Mouse (Mus musculus): Measurements from ENCODE around the gene Ccdc134. TPM values are rescaled to one million over a fixed set of nuclear protein-coding genes. Genes with fewer than 3 reads are reported as not detected.

Ccdc134 gene
- polyA plus RNA-seq, 1 experiment from 2014 or later = 11.7 TPM

- no peak overlapping the region for H3K4me2 ChIP-seq (ENCODE audit: low read depth, low read length)
- peak overlapping the region; percentile 49 for H3K27ac ChIP-seq (ENCODE audit: low read length)
- no peaks in the 10 kb centered on the region for H3K9me3 ChIP-seq (replicated peaks; ENCODE audit: control insufficient read depth, low read length)
- H3K9ac ChIP-seq (ENCODE audit: low read length) = 0 out of 2 replicates have a peak overlapping the region, but pooled peaks have one; percentile 28
- WGBS = 55% methylated on average over 7 of the region's 7 CpGs
- no peak for ATAC-seq (replicated peaks; ENCODE audit: extremely low read depth, insufficient read depth, low FRiP score)
- no peak overlapping the region for H3K4me3 ChIP-seq (ENCODE audit: low read length)
- H3K27me3 ChIP-seq (ENCODE audit: control insufficient read depth, insufficient read depth, low read length) = no peaks in the 10 kb centered on the region
- H3K4me1 ChIP-seq (ENCODE audit: control insufficient read depth, insufficient read depth, low read length) = peaks cover 62% of the 10 kb centered on the region
- H3K36me3 ChIP-seq (ENCODE audit: control insufficient read depth, insufficient read depth) = no peaks in the 10 kb centered on the region
Observed at GRCm38 (mm10) chr15:82164496-82164895, 36.8 kb downstream of the Ccdc134 start.

- H3K9ac ChIP-seq (ENCODE audit: low read length) = no peak overlapping the region; the same call in 1 of the 2 replicates
- no peaks in the 10 kb centered on the region for H3K36me3 ChIP-seq (ENCODE audit: control insufficient read depth, insufficient read depth)
- no peaks in the 10 kb centered on the region for H3K9me3 ChIP-seq (replicated peaks; ENCODE audit: control insufficient read depth, low read length)
- no peak overlapping the region; the same call in 1 of the 2 replicates for H3K4me2 ChIP-seq (ENCODE audit: low read depth, low read length)
- H3K27ac ChIP-seq (ENCODE audit: low read length) = peak overlapping the region; percentile 15
- no peak for ATAC-seq (replicated peaks; ENCODE audit: extremely low read depth, insufficient read depth, low FRiP score)
- 49% methylated on average over 8 of the region's 8 CpGs for WGBS
- H3K27me3 ChIP-seq (ENCODE audit: control insufficient read depth, insufficient read depth, low read length) = no peaks in the 10 kb centered on the region
- H3K4me3 ChIP-seq (ENCODE audit: low read length) = no peak overlapping the region
- H3K4me1 ChIP-seq (ENCODE audit: control insufficient read depth, insufficient read depth, low read length) = peaks cover 64% of the 10 kb centered on the region
Observed at GRCm38 (mm10) chr15:82165332-82166239, 37.9 kb downstream of the Ccdc134 start.

GRCm38 (mm10) chr15:82166240-82167100, 38.7 kb downstream of the Ccdc134 start:
- Histone ChIP-seq H3K9me3 (replicated peaks; ENCODE audit: control insufficient read depth, low read length) (no peaks in the 10 kb centered on the region), H3K9ac (ENCODE audit: low read length) (peak overlapping the region; percentile 37; the same call in 1 of the 2 replicates), H3K36me3 (ENCODE audit: control insufficient read depth, insufficient read depth) (0 out of 2 replicates have a peak, but pooled peaks cover 6% of the 10 kb centered on the region), H3K4me2 (ENCODE audit: low read depth, low read length) (peak overlapping the region; percentile 10; the same call in 1 of the 2 replicates), H3K27me3 (ENCODE audit: control insufficient read depth, insufficient read depth, low read length) (no peaks in the 10 kb centered on the region), H3K27ac (ENCODE audit: low read length) (peak overlapping the region; percentile 18), H3K4me3 (ENCODE audit: low read length) (no peak overlapping the region), H3K4me1 (ENCODE audit: control insufficient read depth, insufficient read depth, low read length) (peaks cover 61% of the 10 kb centered on the region)
- WGBS = 59% methylated on average over 22 of the region's 22 CpGs
- no peak for ATAC-seq (replicated peaks; ENCODE audit: extremely low read depth, insufficient read depth, low FRiP score)

- 59% methylated on average over 23 of the region's 23 CpGs for WGBS
- no peak overlapping the region for H3K4me3 ChIP-seq (ENCODE audit: low read length)
- H3K4me1 ChIP-seq (ENCODE audit: control insufficient read depth, insufficient read depth, low read length) = peaks cover 58% of the 10 kb centered on the region
- no peak for ATAC-seq (replicated peaks; ENCODE audit: extremely low read depth, insufficient read depth, low FRiP score)
- no peak overlapping the region for H3K9ac ChIP-seq (ENCODE audit: low read length)
- H3K9me3 ChIP-seq (replicated peaks; ENCODE audit: control insufficient read depth, low read length) = no peaks in the 10 kb centered on the region
- peak overlapping the region; percentile 18 for H3K27ac ChIP-seq (ENCODE audit: low read length)
- no peak overlapping the region for H3K4me2 ChIP-seq (ENCODE audit: low read depth, low read length)
- 0 out of 2 replicates have a peak, but pooled peaks cover 10% of the 10 kb centered on the region for H3K36me3 ChIP-seq (ENCODE audit: control insufficient read depth, insufficient read depth)
- H3K27me3 ChIP-seq (ENCODE audit: control insufficient read depth, insufficient read depth, low read length) = no peaks in the 10 kb centered on the region
Observed at GRCm38 (mm10) chr15:82167201-82168168, 39.8 kb downstream of the Ccdc134 start.

- Histone ChIP-seq H3K9me3 (replicated peaks; ENCODE audit: control insufficient read depth, low read length) (no peaks in the 10 kb centered on the region), H3K4me3 (ENCODE audit: low read length) (no peak overlapping the region), H3K9ac (ENCODE audit: low read length) (no peak overlapping the region), H3K27me3 (ENCODE audit: control insufficient read depth, insufficient read depth, low read length) (no peaks in the 10 kb centered on the region), H3K36me3 (ENCODE audit: control insufficient read depth, insufficient read depth) (peaks cover 23% of the 10 kb centered on the region), H3K4me2 (ENCODE audit: low read depth, low read length) (peak overlapping the region; percentile 9; the same call in 1 of the 2 replicates), H3K4me1 (ENCODE audit: control insufficient read depth, insufficient read depth, low read length) (peaks cover 47% of the 10 kb centered on the region), H3K27ac (ENCODE audit: low read length) (peak overlapping the region; percentile 74)
- ATAC-seq (replicated peaks; ENCODE audit: extremely low read depth, insufficient read depth, low FRiP score) = no peak
- 61% methylated on average over 5 of the region's 5 CpGs for WGBS
Observed at GRCm38 (mm10) chr15:82169671-82170070, 41.9 kb downstream of the Ccdc134 start.

- Histone ChIP-seq H3K27ac (ENCODE audit: low read length) (peak overlapping the region; percentile 55), H3K27me3 (ENCODE audit: control insufficient read depth, insufficient read depth, low read length) (no peaks in the 10 kb centered on the region), H3K4me2 (ENCODE audit: low read depth, low read length) (no peak overlapping the region), H3K4me3 (ENCODE audit: low read length) (no peak overlapping the region), H3K4me1 (ENCODE audit: control insufficient read depth, insufficient read depth, low read length) (peaks cover 42% of the 10 kb centered on the region), H3K9me3 (replicated peaks; ENCODE audit: control insufficient read depth, low read length) (no peaks in the 10 kb centered on the region), H3K36me3 (ENCODE audit: control insufficient read depth, insufficient read depth) (peaks cover 32% of the 10 kb centered on the region), H3K9ac (ENCODE audit: low read length) (no peak overlapping the region)
- WGBS = 75% methylated on average over 36 of the region's 36 CpGs
- ATAC-seq (replicated peaks; ENCODE audit: extremely low read depth, insufficient read depth, low FRiP score) = peak; percentile 56; the same call in 1 of the 2 replicates
Observed at GRCm38 (mm10) chr15:82170437-82171377, 43.0 kb downstream of the Ccdc134 start.

GRCm38 (mm10) chr15:82172648-82173047, 44.9 kb downstream of the Ccdc134 start:
- ATAC-seq (replicated peaks; ENCODE audit: extremely low read depth, insufficient read depth, low FRiP score) = no peak
- Histone ChIP-seq H3K4me1 (ENCODE audit: control insufficient read depth, insufficient read depth, low read length) (peaks cover 27% of the 10 kb centered on the region), H3K9ac (ENCODE audit: low read length) (no peak overlapping the region), H3K9me3 (replicated peaks; ENCODE audit: control insufficient read depth, low read length) (no peaks in the 10 kb centered on the region), H3K27ac (ENCODE audit: low read length) (no peak overlapping the region), H3K4me3 (ENCODE audit: low read length) (no peak overlapping the region), H3K4me2 (ENCODE audit: low read depth, low read length) (no peak overlapping the region), H3K36me3 (ENCODE audit: control insufficient read depth, insufficient read depth) (peaks cover 48% of the 10 kb centered on the region), H3K27me3 (ENCODE audit: control insufficient read depth, insufficient read depth, low read length) (no peaks in the 10 kb centered on the region)
- 55% methylated on average over 8 of the region's 8 CpGs for WGBS

Measured in heart, embryonic 16.5 days (tissue).